21 mouse cellular contexts compared by ENCODE assay signal in genomic region chr1:36105917-36106706, GRCm38 (mm10). TPM values are rescaled to one million over a fixed set of nuclear protein-coding genes. Genes with fewer than 3 reads are reported as not detected.
DNase-seq lines count a peak whose midpoint lies in the region; ATAC-seq and TF ChIP-seq lines count a peak whose summit lies in the region.
"Had no signal": no experiment of that assay in that cellular context is flagged by ENCODE, and none has a peak within 500 bp of the region (broad histone marks: within the 10 kb centered on the region; RNA-seq: fewer than 3 reads in every experiment).

No protein-coding gene starts in this region.

- 63% methylated on average over 11 of the region's 11 CpGs for WGBS in kidney, embryonic 15.5 days
- WGBS in kidney, postnatal 0 days = 53% methylated on average over 11 of the region's 11 CpGs
- 88% methylated on average over 11 of the region's 11 CpGs for WGBS in midbrain, postnatal 0 days
- 89% methylated on average over 11 of the region's 11 CpGs for WGBS in midbrain, embryonic 15.5 days

- H3K4me2 ChIP-seq in kidney, embryonic 15.5 days = no peak overlapping the region
- no peak overlapping the region for H3K4me2 ChIP-seq in kidney, postnatal 0 days (ENCODE audit: low read length)
- no peak overlapping the region for H3K4me2 ChIP-seq in midbrain, postnatal 0 days (ENCODE audit: low read depth, low read length, poor library complexity, severe bottlenecking)
- H3K4me2 ChIP-seq in midbrain, embryonic 15.5 days = no peak overlapping the region
- H3K4me2 ChIP-seq: embryonic facial prominence, embryonic 12.5 days; forebrain, embryonic 13.5 days; forebrain, embryonic 15.5 days had no signal

- peak; percentile 61 for ATAC-seq in kidney, embryonic 15.5 days (replicated peaks; ENCODE audit: low FRiP score)
- peak; percentile 53 for ATAC-seq in kidney, postnatal 0 days (replicated peaks; ENCODE audit: low FRiP score, low read depth)
- ATAC-seq in midbrain, postnatal 0 days (ENCODE audit: low FRiP score) = 0 out of 2 replicates have a peak, but pooled peaks have one; percentile 25
- no peak for ATAC-seq in midbrain, embryonic 15.5 days (replicated peaks)
- ATAC-seq in monocyte, adult 5-6 weeks (replicated peaks; ENCODE audit: insufficient number of reproducible peaks, low FRiP score, low TSS enrichment, poor library complexity, severe bottlenecking) = no peak
- ATAC-seq: activated CD4-positive, CD25-positive, alpha-beta regulatory T cell, adult 4 months; forebrain, embryonic 13.5 days; forebrain, embryonic 15.5 days; Patski had no signal

- H3K36me3 ChIP-seq in kidney, embryonic 15.5 days = peaks cover 57% of the 10 kb centered on the region
- peaks cover 39% of the 10 kb centered on the region for H3K36me3 ChIP-seq in kidney, postnatal 0 days (ENCODE audit: insufficient read depth, low read length)
- peaks cover 31% of the 10 kb centered on the region for H3K36me3 ChIP-seq in midbrain, postnatal 0 days (ENCODE audit: insufficient read depth, low read length)
- H3K36me3 ChIP-seq in midbrain, embryonic 15.5 days (replicated peaks) = peaks cover 31% of the 10 kb centered on the region

- no peak overlapping the region for H3K4me3 ChIP-seq in kidney, embryonic 15.5 days (replicated peaks)
- no peak overlapping the region for H3K4me3 ChIP-seq in kidney, postnatal 0 days (replicated peaks; ENCODE audit: low read depth, low read length)
- no peak overlapping the region for H3K4me3 ChIP-seq in midbrain, postnatal 0 days (ENCODE audit: low read depth, low read length)
- no peak overlapping the region for H3K4me3 ChIP-seq in midbrain, embryonic 15.5 days
- H3K4me3 ChIP-seq: embryonic facial prominence, embryonic 10.5 days; embryonic facial prominence, embryonic 12.5 days; forebrain, embryonic 13.5 days; forebrain, embryonic 15.5 days had no signal

- H3K27ac ChIP-seq in kidney, embryonic 15.5 days = 0 out of 2 replicates have a peak overlapping the region, but pooled peaks have one; percentile 4
- H3K27ac ChIP-seq in kidney, postnatal 0 days = no peak overlapping the region
- H3K27ac ChIP-seq in midbrain, postnatal 0 days (ENCODE audit: low read depth, low read length) = no peak overlapping the region
- H3K27ac ChIP-seq in midbrain, embryonic 15.5 days = no peak overlapping the region
- H3K27ac ChIP-seq: embryonic facial prominence, embryonic 10.5 days; embryonic facial prominence, embryonic 12.5 days; forebrain, embryonic 13.5 days; forebrain, embryonic 15.5 days had no signal

- no peak for TF ChIP-seq CTCF in kidney, postnatal 0 days (IDR thresholded peaks at IDR 0.05; ENCODE audit: low read depth)
- TF ChIP-seq CTCF in midbrain, postnatal 0 days (IDR thresholded peaks at IDR 0.05) = no peak

- no peak overlapping the region for H3K9ac ChIP-seq in kidney, embryonic 15.5 days
- H3K9ac ChIP-seq in kidney, postnatal 0 days (ENCODE audit: low read depth, low read length) = no peak overlapping the region
- H3K9ac ChIP-seq in midbrain, postnatal 0 days (replicated peaks; ENCODE audit: low read length, poor library complexity, severe bottlenecking) = no peak overlapping the region
- no peak overlapping the region for H3K9ac ChIP-seq in midbrain, embryonic 15.5 days
- H3K9ac ChIP-seq: embryonic facial prominence, embryonic 12.5 days; forebrain, embryonic 13.5 days; forebrain, embryonic 15.5 days had no signal

- H3K4me1 ChIP-seq in kidney, embryonic 15.5 days = 0 out of 2 replicates have a peak, but pooled peaks cover 4% of the 10 kb centered on the region
- no peaks in the 10 kb centered on the region for H3K4me1 ChIP-seq in kidney, postnatal 0 days (replicated peaks; ENCODE audit: insufficient read depth, low read length)
- no peaks in the 10 kb centered on the region for H3K4me1 ChIP-seq in midbrain, postnatal 0 days (ENCODE audit: insufficient read depth, low read length)
- H3K4me1 ChIP-seq in midbrain, embryonic 15.5 days = no peaks in the 10 kb centered on the region
- H3K4me1 ChIP-seq: embryonic facial prominence, embryonic 10.5 days; embryonic facial prominence, embryonic 12.5 days; forebrain, embryonic 13.5 days; forebrain, embryonic 15.5 days had no signal

- H3K9me3 ChIP-seq in kidney, embryonic 15.5 days (replicated peaks) = no peaks in the 10 kb centered on the region
- H3K9me3 ChIP-seq in kidney, postnatal 0 days (replicated peaks; ENCODE audit: low read length) = no peaks in the 10 kb centered on the region
- no peaks in the 10 kb centered on the region for H3K9me3 ChIP-seq in midbrain, postnatal 0 days (ENCODE audit: low read length)
- no peaks in the 10 kb centered on the region for H3K9me3 ChIP-seq in midbrain, embryonic 15.5 days
- H3K9me3 ChIP-seq: embryonic facial prominence, embryonic 10.5 days; embryonic facial prominence, embryonic 12.5 days; forebrain, embryonic 13.5 days; forebrain, embryonic 15.5 days had no signal

- no peak for DNase-seq in kidney, postnatal 36 days
- no peak for DNase-seq in kidney, postnatal 0 days (ENCODE audit: low spot score)
- DNase-seq in kidney, adult 8-10 months = no peak
- DNase-seq in midbrain, postnatal 0 days (ENCODE audit: low spot score) = no peak
- DNase-seq: adrenal gland, adult 8-10 months; adrenal gland, postnatal 14 days; adrenal gland, postnatal 36 days; cerebellum, adult 11-12 months; cerebellum, adult 2 months; cerebellum, adult 9-10 months; cerebellum, postnatal 10 days; cerebellum, postnatal 25 days had no signal

- H3K27me3 ChIP-seq in kidney, embryonic 15.5 days = no peaks in the 10 kb centered on the region
- no peaks in the 10 kb centered on the region for H3K27me3 ChIP-seq in kidney, postnatal 0 days (ENCODE audit: insufficient read depth, low read length)
- H3K27me3 ChIP-seq in midbrain, postnatal 0 days (ENCODE audit: insufficient read depth, low read length) = no peaks in the 10 kb centered on the region
- H3K27me3 ChIP-seq in midbrain, embryonic 15.5 days (replicated peaks) = no peaks in the 10 kb centered on the region
- H3K27me3 ChIP-seq: embryonic facial prominence, embryonic 12.5 days; forebrain, embryonic 13.5 days; forebrain, embryonic 15.5 days; Patski had no signal

RNA-seq across cellular contexts. Expression of gene Hs6st1, which starts 37.9 kb away (rescaled TPM):
- polyA plus RNA-seq in kidney, embryonic 15.5 days (2015; fragmentation: Nextera tagmentation; extraction: Ambion mirVana) = 7.2 and 7.5 TPM in 2 replicates
- polyA plus RNA-seq in kidney, postnatal 0 days (2015; fragmentation: Nextera tagmentation; extraction: Ambion mirVana) = 13.7 and 23.6 TPM in 2 replicates
- 89.8 and 104 TPM in 2 replicates for total RNA-seq in midbrain, postnatal 0 days (2014; rRNA removed)
- 17.3 and 17.4 TPM in 2 replicates for polyA plus RNA-seq in midbrain, postnatal 0 days (2015; fragmentation: Nextera tagmentation; extraction: Ambion mirVana)
- 26.1 and 29.6 TPM in 2 replicates for polyA plus RNA-seq in midbrain, embryonic 15.5 days (2015; fragmentation: Nextera tagmentation; extraction: Ambion mirVana)
- 16.2 to 26.3 TPM (median 21.9 TPM) in 3 replicates for total RNA-seq in monocyte, adult 5-6 weeks (2017)

Comparison
In these comparisons a context has a peak if more than half of its experiments do, and no peak if none do; other contexts are left out.
1. ATAC-seq: peak in kidney, embryonic 15.5 days (single experiment), kidney, postnatal 0 days (single experiment) and midbrain, postnatal 0 days (single experiment); none in midbrain, embryonic 15.5 days (single experiment) and monocyte, adult 5-6 weeks (single experiment).